Mouse (Mus musculus) hindbrain, embryonic 11.5 days (tissue): ENCODE measurements around the gene Wdfy2. TPM values are rescaled to one million over a fixed set of nuclear protein-coding genes. Genes with fewer than 3 reads are reported as not detected.
"Not testable (repeated sequence)": the region's sequence is repeated elsewhere in the genome, so short reads cannot be mapped to it uniquely, and the experiment has no call there.

ENCODE experiments used
- ATAC-seq: fragments of 200-750 bp; cut with Nextera tagmentation; 2 replicates; pipeline ENCODE4 v1.8.0; 2017; ENCODE audit warnings: mild to moderate bottlenecking, moderate TSS enrichment, moderate library complexity; ENCODE audit not compliant: low FRiP score
- DNase-seq: peaks from one replicate; pipeline ENCODE4 v3.0.0-alpha.2; 2015; ENCODE audit warnings: low spot score
- H3K27ac ChIP-seq: fragments of 300-500 bp; sonication (generic); 2 replicates; pipeline ENCODE4 v1.5.1; 2014; ENCODE audit warnings: mild to moderate bottlenecking, low read depth, low read length
- H3K27me3 ChIP-seq: fragments of 300-500 bp; sonication (generic); 2 replicates; pipeline ENCODE4 v1.6.1; 2014; ENCODE audit warnings: mild to moderate bottlenecking, low read length, moderate library complexity, mixed read lengths; ENCODE audit not compliant: control insufficient read depth, insufficient read depth
- H3K36me3 ChIP-seq: fragments of 300-500 bp; sonication (generic); 2 replicates; pipeline ENCODE4 v1.6.1; 2014; ENCODE audit warnings: mild to moderate bottlenecking, low read length, moderate library complexity, mixed read lengths; ENCODE audit not compliant: control insufficient read depth, insufficient read depth
- H3K4me1 ChIP-seq: fragments of 300-500 bp; sonication (generic); replicated peaks from 2 replicates; pipeline ENCODE4 v1.6.1; 2014; ENCODE audit warnings: low read length, mixed read lengths; ENCODE audit not compliant: control insufficient read depth, insufficient read depth
- H3K4me2 ChIP-seq: fragments of 300-500 bp; sonication (generic); replicated peaks from 2 replicates; pipeline ENCODE4 v1.6.1; 2014; ENCODE audit warnings: mild to moderate bottlenecking, low read depth, low read length
- H3K4me3 ChIP-seq: fragments of 300-500 bp; sonication (generic); 2 replicates; pipeline ENCODE4 v1.5.1; 2014; ENCODE audit warnings: low read depth, low read length
- H3K9ac ChIP-seq: fragments of 300-500 bp; sonication (generic); 2 replicates; pipeline ENCODE4 v1.6.1; 2014; ENCODE audit warnings: low read depth, low read length
- H3K9me3 ChIP-seq: fragments of 300-500 bp; sonication (generic); 2 replicates; pipeline ENCODE4 v1.6.1; 2016; ENCODE audit warnings: low read length; ENCODE audit not compliant: control insufficient read depth
- WGBS: fragments of 180-500 bp; shearing (Covaris S2); extraction: QIAGEN DNeasy Blood & Tissue Kit; methylation state at CpG from one replicate; pipeline ENCODE4 v1.1.7; 2014; 5-methylcytosine and 5-hydroxymethylcytosine counted together
- polyA plus RNA-seq: library from polyadenylated mRNA; unstranded; fragments of >200 nt; fragmentation: Nextera tagmentation; extraction: Ambion mirVana; gene quantifications from 2 replicates; pipeline ENCODE4 v1.2.1, GENCODE M21; 2014

Wdfy2 gene
- polyA plus RNA-seq, 1 experiment from 2014 or later: 12.5 TPM

DNA sequence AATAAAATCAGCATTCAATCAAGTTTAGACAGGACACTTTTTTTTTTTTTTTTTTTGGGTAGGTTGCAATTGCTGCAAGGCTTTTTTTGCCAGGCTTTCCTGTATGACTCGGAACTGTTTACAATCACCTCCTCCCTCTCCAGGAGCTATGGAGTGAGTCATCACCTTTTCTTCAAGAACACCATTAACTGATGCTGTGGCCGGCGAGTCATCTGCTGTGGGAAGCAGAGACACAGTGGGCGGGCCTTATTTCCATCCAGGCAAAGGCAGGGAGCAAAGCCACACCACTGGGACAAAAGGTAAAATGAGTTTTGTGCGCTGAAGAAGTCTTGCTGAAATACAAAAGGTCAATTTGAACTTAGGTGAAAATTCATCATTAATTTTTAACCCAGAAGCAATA lies 24.7 kb upstream of the Wdfy2 start:
- H3K36me3 ChIP-seq: no peaks in the 10 kb centered on the region
- no peak overlapping the region for H3K4me3 ChIP-seq
- no peak for DNase-seq
- no peaks in the 10 kb centered on the region for H3K9me3 ChIP-seq
- H3K27ac ChIP-seq: no peak overlapping the region
- no peaks in the 10 kb centered on the region for H3K27me3 ChIP-seq
- no peak overlapping the region for H3K9ac ChIP-seq
- no peak for ATAC-seq
- H3K4me1 ChIP-seq: no peaks in the 10 kb centered on the region
- 61% methylated on average over 5 of the region's 5 CpGs for WGBS
- no peak overlapping the region for H3K4me2 ChIP-seq

DNA sequence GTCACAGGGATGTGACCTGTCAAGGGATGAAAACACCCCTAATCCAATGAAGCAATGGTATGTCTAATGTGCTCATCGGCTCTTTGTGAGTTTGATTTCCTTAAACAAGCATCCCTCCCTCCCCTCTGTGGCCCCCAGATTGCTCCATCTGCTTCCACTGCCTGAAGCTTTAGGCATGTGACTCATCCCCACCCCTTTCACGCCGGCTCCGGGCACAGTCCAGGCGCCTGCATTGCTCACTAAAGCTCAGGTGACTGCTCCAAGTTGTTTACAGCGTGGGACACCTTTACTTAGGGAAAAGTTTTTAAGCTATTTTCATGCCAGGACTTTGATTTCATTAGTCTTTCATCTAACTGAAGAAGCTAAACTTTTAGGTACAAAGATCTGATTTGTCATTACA lies 22.9 kb upstream of the Wdfy2 start:
- no peak overlapping the region for H3K4me3 ChIP-seq
- no peak overlapping the region for H3K27ac ChIP-seq
- H3K9ac ChIP-seq: no peak overlapping the region
- H3K9me3 ChIP-seq: no peaks in the 10 kb centered on the region
- no peaks in the 10 kb centered on the region for H3K36me3 ChIP-seq
- DNase-seq (no peak), ATAC-seq (no peak)
- 62% methylated on average over 6 of the region's 6 CpGs for WGBS
- H3K27me3 ChIP-seq: no peaks in the 10 kb centered on the region
- H3K4me1 ChIP-seq: no peaks in the 10 kb centered on the region
- no peak overlapping the region for H3K4me2 ChIP-seq

DNA sequence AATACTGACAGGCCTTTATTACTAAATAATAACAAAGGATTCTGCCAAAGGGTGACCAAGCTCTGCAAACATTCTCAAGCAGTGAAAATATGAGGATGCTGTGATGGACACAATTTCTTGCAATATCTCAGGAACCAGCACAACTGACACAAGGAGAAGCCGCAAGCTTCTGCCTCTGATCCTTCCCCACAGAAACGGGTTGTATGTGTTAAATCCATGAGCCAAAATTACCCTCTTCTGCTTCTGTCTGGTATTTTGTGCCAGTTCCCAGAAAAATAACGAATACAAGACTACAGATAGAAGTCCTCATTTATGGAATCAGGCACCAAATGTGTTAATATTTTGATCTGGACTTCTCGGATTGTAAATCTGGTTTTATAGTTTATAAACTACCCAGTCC lies 20.7 kb upstream of the Wdfy2 start:
- WGBS: 87% methylated on average over 4 of the region's 4 CpGs
- no peak overlapping the region for H3K4me2 ChIP-seq
- no peaks in the 10 kb centered on the region for H3K9me3 ChIP-seq
- no peaks in the 10 kb centered on the region for H3K27me3 ChIP-seq
- DNase-seq: no peak
- H3K4me1 ChIP-seq: no peaks in the 10 kb centered on the region
- no peak overlapping the region for H3K4me3 ChIP-seq
- ATAC-seq: no peak
- no peaks in the 10 kb centered on the region for H3K36me3 ChIP-seq
- no peak overlapping the region for H3K27ac ChIP-seq
- no peak overlapping the region for H3K9ac ChIP-seq

DNA sequence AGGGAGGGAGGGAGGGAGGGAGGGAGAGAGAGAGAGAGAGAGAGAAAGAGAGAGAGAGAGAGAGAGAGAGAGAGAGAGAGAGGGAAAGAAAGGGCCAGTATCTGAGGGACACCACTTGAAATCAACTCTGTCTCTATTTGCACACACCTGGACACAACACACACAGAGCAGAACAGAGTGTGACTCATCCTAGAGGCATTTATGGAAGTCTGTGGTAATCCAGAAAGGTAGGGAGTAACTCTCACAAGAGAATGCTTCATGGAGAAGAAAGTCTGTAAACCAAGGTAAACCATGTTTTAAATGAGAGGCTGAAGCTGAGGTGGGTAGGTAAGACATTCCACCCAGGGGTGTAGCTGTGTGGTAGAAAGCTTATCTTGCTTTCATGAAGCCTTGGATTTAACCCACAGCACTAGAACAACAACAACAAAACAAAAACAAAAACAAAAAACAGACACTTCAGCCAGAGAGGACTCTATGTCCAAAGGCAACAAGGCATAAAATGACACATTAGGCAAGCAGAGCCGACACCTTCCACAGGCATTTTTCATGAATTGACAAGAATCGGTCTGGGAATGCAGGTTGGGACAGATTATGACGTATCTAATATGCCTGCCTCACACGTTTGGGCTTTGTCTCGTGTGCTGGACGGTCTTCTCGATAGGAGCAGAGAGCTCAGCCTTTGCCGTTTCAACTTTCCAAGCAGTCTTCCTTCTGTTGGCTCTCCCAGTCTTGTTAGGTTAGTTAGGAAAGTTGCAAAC lies 11.7 kb upstream of the Wdfy2 start:
- DNase-seq: no peak
- H3K4me1 ChIP-seq: no peaks in the 10 kb centered on the region
- no peak for ATAC-seq
- no peaks in the 10 kb centered on the region for H3K9me3 ChIP-seq
- WGBS: 93% methylated on average over 8 of the region's 8 CpGs
- no peak overlapping the region for H3K4me2 ChIP-seq
- H3K27ac ChIP-seq: no peak overlapping the region
- no peak overlapping the region for H3K9ac ChIP-seq
- no peaks in the 10 kb centered on the region for H3K36me3 ChIP-seq
- no peak overlapping the region for H3K4me3 ChIP-seq
- H3K27me3 ChIP-seq: no peaks in the 10 kb centered on the region

DNA sequence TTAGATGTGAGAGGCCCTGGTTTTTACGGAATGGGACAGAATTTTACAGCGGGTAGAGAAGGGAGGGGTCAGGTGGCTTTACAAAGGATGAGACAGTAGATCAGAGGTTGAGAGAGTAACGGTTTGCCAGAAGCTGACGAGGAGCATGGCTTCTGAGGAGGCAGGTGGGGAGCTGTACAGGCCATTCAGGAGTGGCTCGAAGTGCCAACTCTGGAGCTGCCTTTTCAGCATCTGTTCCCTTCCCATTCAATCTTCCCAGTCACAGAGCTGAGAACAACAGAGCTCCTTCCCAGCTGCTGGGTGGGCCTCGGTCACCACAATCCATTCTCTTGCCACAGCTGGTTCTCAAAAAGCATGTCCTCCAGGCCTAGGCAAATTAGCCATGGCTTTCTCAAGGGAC lies 8.2 kb upstream of the Wdfy2 start:
- ATAC-seq (no peak), DNase-seq (no peak)
- H3K4me1 ChIP-seq: no peaks in the 10 kb centered on the region
- H3K4me3 ChIP-seq: no peak overlapping the region
- H3K9me3 ChIP-seq: no peaks in the 10 kb centered on the region
- no peaks in the 10 kb centered on the region for H3K36me3 ChIP-seq
- no peak overlapping the region for H3K4me2 ChIP-seq
- no peaks in the 10 kb centered on the region for H3K27me3 ChIP-seq
- no peak overlapping the region for H3K9ac ChIP-seq
- 51% methylated on average over 6 of the region's 6 CpGs for WGBS
- H3K27ac ChIP-seq: no peak overlapping the region

DNA sequence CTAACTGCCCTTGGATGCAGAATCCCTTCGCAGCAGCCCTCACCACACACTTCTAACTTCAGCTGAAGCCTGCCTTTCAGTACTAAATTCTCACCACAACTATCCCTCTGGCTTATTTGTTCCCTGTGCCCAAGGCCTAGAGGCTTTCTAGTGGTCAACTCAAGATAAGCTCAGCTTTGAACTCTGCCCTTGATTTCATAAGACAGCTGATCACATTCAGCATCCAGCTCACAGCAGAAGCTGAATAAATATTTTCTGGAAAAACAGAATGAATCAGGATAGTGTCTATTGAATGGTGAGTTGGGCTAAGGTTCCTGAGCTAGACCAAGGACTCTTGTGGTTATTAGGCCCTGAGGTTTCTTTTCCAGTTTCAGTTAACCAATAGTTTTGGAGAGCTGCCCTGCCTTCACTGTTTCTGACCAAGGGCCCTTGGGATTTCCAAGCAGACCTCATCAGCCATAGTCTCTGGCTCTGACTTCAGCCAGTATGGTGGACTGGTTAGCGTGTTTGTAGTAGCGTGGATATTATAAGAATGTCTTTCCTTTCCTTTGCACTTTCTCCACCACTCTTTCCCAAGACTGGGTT lies 5.7 kb upstream of the Wdfy2 start:
- no peak for ATAC-seq
- 89% methylated on average over 3 of the region's 3 CpGs for WGBS

DNA sequence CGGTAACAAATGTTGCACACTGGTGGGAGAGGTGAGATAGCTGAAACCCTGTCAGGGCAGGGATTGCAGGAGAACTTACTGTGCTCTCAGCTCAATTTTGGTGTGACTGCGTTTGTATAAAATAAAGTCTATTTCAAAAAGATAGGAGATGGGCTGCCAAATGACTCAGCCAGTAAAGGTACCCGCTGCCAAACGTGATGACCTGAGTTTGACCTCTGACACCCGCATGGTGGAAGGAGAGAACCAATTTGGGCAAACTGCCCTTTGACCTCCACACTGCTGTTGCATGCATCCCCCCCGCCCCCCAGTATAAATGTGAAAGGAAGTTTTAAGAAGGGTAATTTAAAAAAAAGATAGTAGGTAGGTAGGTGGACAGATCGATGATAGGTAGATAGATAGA lies 4.4 kb upstream of the Wdfy2 start:
- WGBS: 77% methylated on average over 7 of the region's 7 CpGs

More for the DNA sequence above, 5.7 kb upstream of the Wdfy2 start:
- no peak for DNase-seq
- H3K9ac ChIP-seq: no peak overlapping the region
- no peaks in the 10 kb centered on the region for H3K4me1 ChIP-seq
- no peaks in the 10 kb centered on the region for H3K36me3 ChIP-seq
- H3K27ac ChIP-seq: no peak overlapping the region
- no peak overlapping the region for H3K4me2 ChIP-seq
- no peaks in the 10 kb centered on the region for H3K27me3 ChIP-seq
- no peaks in the 10 kb centered on the region for H3K9me3 ChIP-seq
- no peak overlapping the region for H3K4me3 ChIP-seq

DNA sequence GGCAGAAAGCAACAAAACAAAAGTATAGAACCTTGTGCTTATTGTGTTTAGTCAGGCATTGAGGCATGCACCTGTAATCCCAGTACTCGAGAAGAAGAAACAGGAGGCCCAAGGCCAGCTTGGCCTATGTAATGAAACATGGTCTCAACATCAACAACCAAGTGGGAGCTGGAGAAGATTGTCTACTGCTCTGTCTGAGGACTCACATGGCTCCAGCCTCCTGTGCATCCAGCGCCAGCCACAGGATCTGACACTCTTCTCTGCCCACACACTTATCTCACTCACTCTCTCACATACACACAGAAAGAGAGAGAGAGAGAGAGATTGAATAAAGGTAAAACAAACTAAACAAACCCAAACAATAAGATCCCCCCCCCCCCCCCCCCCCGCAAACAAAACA lies 3.9 kb upstream of the Wdfy2 start:
- Histone ChIP-seq H3K36me3 (no peaks in the 10 kb centered on the region), H3K4me2 (no peak overlapping the region), H3K9me3 (no peaks in the 10 kb centered on the region), H3K4me1 (no peaks in the 10 kb centered on the region), H3K9ac (no peak overlapping the region), H3K27me3 (no peaks in the 10 kb centered on the region), H3K4me3 (no peak overlapping the region), H3K27ac (no peak overlapping the region)
- no peak for DNase-seq
- no peak for ATAC-seq
- 82% methylated on average over 3 of the region's 3 CpGs for WGBS

More for the DNA sequence above, 4.4 kb upstream of the Wdfy2 start:
- H3K27me3 ChIP-seq: no peaks in the 10 kb centered on the region
- H3K9ac ChIP-seq: no peak overlapping the region
- no peaks in the 10 kb centered on the region for H3K36me3 ChIP-seq
- ATAC-seq: no peak
- no peak for DNase-seq
- H3K4me2 ChIP-seq: no peak overlapping the region
- H3K9me3 ChIP-seq: no peaks in the 10 kb centered on the region
- no peaks in the 10 kb centered on the region for H3K4me1 ChIP-seq
- H3K4me3 ChIP-seq: no peak overlapping the region
- H3K27ac ChIP-seq: no peak overlapping the region

DNA sequence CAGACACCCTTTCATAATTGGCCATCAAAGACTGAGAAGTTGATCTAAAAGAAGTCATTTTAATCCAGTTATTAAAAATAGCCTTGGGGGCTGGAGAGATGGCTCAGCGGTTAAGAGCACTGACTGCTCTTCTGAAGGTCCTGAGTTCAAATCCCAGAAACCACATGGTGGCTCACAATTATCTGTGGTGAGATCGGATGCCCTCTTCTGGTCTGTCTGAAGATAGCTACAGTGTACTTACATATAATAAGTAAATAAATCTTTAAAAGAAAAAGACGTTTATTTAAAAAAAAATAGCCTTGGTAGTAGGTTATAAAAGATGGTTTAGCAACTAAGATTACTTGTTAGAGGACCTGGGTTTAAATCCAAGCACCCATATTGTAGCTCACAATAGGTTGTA lies 1.7 kb upstream of the Wdfy2 start:
- ATAC-seq, H3K9ac ChIP-seq, DNase-seq, H3K27me3 ChIP-seq, H3K27ac ChIP-seq, H3K4me3 ChIP-seq, H3K9me3 ChIP-seq, H3K4me2 ChIP-seq, H3K4me1 ChIP-seq, H3K36me3 ChIP-seq: not testable (repeated sequence)
- 78% methylated on average over 3 of the region's 3 CpGs for WGBS
